Mouse (Mus musculus) CH12.LX (cell line): ENCODE measurements around the gene Ifit1bl2.

Experiments
- CHD1 ChIP-seq: IDR thresholded peaks from 2 replicates; pipeline ENCODE4 v1.6.1; 2012; ENCODE audit warnings: low read depth, low read length, improper control_type of control experiment, inconsistent platforms
- CTCF ChIP-seq, 2 experiments: IDR thresholded peaks in 1 of 2; conservative IDR thresholded peaks in 1 of 2; 2 replicates each; pipeline ENCODE4 v1.5.1; 2011 to 2012; ENCODE audit warnings: low read depth in 2 of 2, low read length in 2 of 2, improper control_type of control experiment in 1 of 2, inconsistent platforms in 1 of 2, mild to moderate bottlenecking in 1 of 2, moderate library complexity in 1 of 2
- RCOR1 ChIP-seq: conservative IDR thresholded peaks from 2 replicates; pipeline ENCODE4 v1.6.1; 2012; ENCODE audit warnings: low read depth, mild to moderate bottlenecking, inconsistent platforms, low read length, improper control_type of control experiment
- USF2 ChIP-seq: conservative IDR thresholded peaks from 2 replicates; pipeline ENCODE4 v1.6.1; 2011; ENCODE audit warnings: low read depth, low read length, improper control_type of control experiment

DNA sequence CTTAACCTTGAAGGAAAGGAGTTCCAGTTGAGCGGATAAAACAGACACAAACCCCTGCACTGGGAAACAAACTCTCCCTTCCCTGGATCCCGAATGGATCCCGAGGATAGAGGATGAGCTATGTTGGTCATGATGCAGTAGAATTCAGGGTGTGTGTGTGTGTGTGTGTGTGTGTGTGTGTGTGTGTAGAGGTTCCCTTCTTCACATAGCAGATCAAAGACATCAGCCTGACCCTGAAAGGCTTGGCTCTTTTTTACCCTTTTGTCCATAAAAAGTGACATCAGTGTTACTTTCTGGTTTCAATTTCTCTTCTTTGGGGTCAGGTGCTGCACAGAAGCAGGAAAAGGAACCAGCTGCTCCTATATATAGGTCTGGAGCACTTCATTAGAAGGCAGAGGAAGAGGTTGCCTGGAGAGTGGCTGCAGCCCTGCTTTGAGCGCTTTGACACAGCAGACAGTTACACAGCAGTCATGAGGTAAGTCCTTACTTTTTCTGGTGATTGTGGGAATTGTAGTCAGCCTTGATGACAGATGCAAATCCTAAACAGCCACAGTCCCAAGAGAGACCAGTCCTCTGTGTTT is 70.6 kb downstream of the Ifit1bl2 start:
- TF ChIP-seq CTCF (conservative IDR thresholded peaks at IDR 0.05 in 1 of 2, IDR thresholded peaks at IDR 0.05 in 1 of 2; ENCODE audit: low read depth in 2 of 2, low read length in 2 of 2): no peak
- no peak for TF ChIP-seq USF2
- TF ChIP-seq CHD1: no peak
- TF ChIP-seq RCOR1: no peak
